Mouse (Mus musculus) midbrain, embryonic 15.5 days (tissue): ENCODE data around the gene Oxct1. TPM values are rescaled to one million over a fixed set of nuclear protein-coding genes. Genes with fewer than 3 reads are reported as not detected.

Source experiments
- ATAC-seq: fragments of 200-750 bp; cut with Nextera tagmentation; replicated peaks from 2 replicates; pipeline ENCODE4 v1.8.0; 2017; ENCODE audit warnings: moderate TSS enrichment
- H3K27ac ChIP-seq: fragments of 300-500 bp; sonication (generic); 2 replicates; pipeline ENCODE4 v1.5.1; 2015; ENCODE audit warnings: mild to moderate bottlenecking, inconsistent platforms
- H3K27me3 ChIP-seq: fragments of 300-500 bp; sonication (generic); replicated peaks from 2 replicates; pipeline ENCODE4 v1.6.1; 2015; ENCODE audit warnings: inconsistent platforms
- H3K36me3 ChIP-seq: fragments of 300-500 bp; sonication (generic); replicated peaks from 2 replicates; pipeline ENCODE4 v1.6.1; 2015; ENCODE audit warnings: inconsistent platforms
- H3K4me1 ChIP-seq: fragments of 300-500 bp; sonication (generic); 2 replicates; pipeline ENCODE4 v1.6.1; 2015; ENCODE audit warnings: inconsistent platforms
- H3K4me2 ChIP-seq: fragments of 300-500 bp; sonication (generic); 2 replicates; pipeline ENCODE4 v1.6.1; 2015; ENCODE audit warnings: inconsistent platforms, mild to moderate bottlenecking, moderate library complexity
- H3K4me3 ChIP-seq: fragments of 300-500 bp; sonication (generic); 2 replicates; pipeline ENCODE4 v1.5.1; 2015; ENCODE audit warnings: mild to moderate bottlenecking, inconsistent platforms
- H3K9ac ChIP-seq: fragments of 300-500 bp; sonication (generic); 2 replicates; pipeline ENCODE4 v1.6.1; 2015; ENCODE audit warnings: mild to moderate bottlenecking, inconsistent platforms
- H3K9me3 ChIP-seq: fragments of 300-500 bp; sonication (generic); 2 replicates; pipeline ENCODE4 v1.6.1; 2016; ENCODE audit warnings: inconsistent platforms
- WGBS: fragments of 180-500 bp; shearing (Covaris S2); methylation state at CpG from one replicate; pipeline ENCODE4 v1.1.7; 2015; ENCODE audit warnings: mixed read lengths; 5-methylcytosine and 5-hydroxymethylcytosine counted together
- polyA plus RNA-seq: library from polyadenylated mRNA; unstranded; fragments of >200 nt; fragmentation: Nextera tagmentation; extraction: Ambion mirVana; gene quantifications from 2 replicates; pipeline ENCODE4 v1.2.1, GENCODE M21; 2015

The Oxct1 gene
- polyA plus RNA-seq, 1 experiment from 2014 or later: 301 TPM

- peak; percentile 13; the same call in 1 of the 2 replicates for ATAC-seq
Observed at GRCm38 (mm10) chr15:4043032-4043471, 16.9 kb downstream of the Oxct1 start.

DNA sequence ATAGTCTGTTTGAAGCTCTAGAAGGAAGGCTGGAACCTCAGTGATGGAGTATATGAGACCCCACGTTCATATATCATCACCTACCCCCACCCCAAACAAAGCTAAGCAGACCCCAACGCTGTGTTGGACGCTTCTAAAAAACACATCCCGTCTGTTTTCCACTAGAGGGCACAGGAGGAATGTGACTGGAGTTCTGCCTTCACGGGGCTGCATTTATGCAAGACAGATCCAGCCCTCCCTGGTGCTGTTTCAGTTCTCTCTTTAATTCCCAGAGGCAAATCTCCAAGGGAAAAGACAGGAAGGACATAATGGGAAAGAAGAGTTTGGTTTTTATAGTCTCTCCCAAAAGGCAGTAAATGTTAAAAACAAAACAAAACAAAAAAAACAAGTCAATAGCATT, 30.4 kb downstream of the Oxct1 start:
- H3K4me2 ChIP-seq: no peak overlapping the region
- H3K4me1 ChIP-seq: no peaks in the 10 kb centered on the region
- peaks cover 8% of the 10 kb centered on the region; the same call in 1 of the 2 replicates for H3K36me3 ChIP-seq
- no peak overlapping the region for H3K4me3 ChIP-seq
- WGBS: 20% methylated on average over 5 of the region's 5 CpGs
- no peak overlapping the region for H3K9ac ChIP-seq
- peak; percentile 91 for ATAC-seq
- no peaks in the 10 kb centered on the region for H3K27me3 ChIP-seq
- no peak overlapping the region for H3K27ac ChIP-seq
- H3K9me3 ChIP-seq: no peaks in the 10 kb centered on the region

More at GRCm38 (mm10) chr15:4043032-4043471, 16.9 kb downstream of the Oxct1 start:
- no peak overlapping the region for H3K9ac ChIP-seq
- peaks cover 25% of the 10 kb centered on the region for H3K36me3 ChIP-seq
- no peaks in the 10 kb centered on the region for H3K27me3 ChIP-seq
- WGBS: 24% methylated on average over 4 of the region's 4 CpGs
- no peak overlapping the region for H3K4me3 ChIP-seq
- H3K4me1 ChIP-seq: no peaks in the 10 kb centered on the region
- H3K27ac ChIP-seq: no peak overlapping the region
- H3K4me2 ChIP-seq: no peak overlapping the region
- no peaks in the 10 kb centered on the region for H3K9me3 ChIP-seq

- Histone ChIP-seq H3K9ac (no peak overlapping the region), H3K27me3 (no peaks in the 10 kb centered on the region), H3K36me3 (peaks cover 4% of the 10 kb centered on the region; the same call in 1 of the 2 replicates), H3K4me2 (no peak overlapping the region), H3K4me1 (no peaks in the 10 kb centered on the region), H3K9me3 (no peaks in the 10 kb centered on the region), H3K4me3 (no peak overlapping the region), H3K27ac (no peak overlapping the region)
- no peak for ATAC-seq
- 85% methylated on average over 5 of the region's 5 CpGs for WGBS
Observed at GRCm38 (mm10) chr15:4063574-4063973, 37.4 kb downstream of the Oxct1 start.

DNA sequence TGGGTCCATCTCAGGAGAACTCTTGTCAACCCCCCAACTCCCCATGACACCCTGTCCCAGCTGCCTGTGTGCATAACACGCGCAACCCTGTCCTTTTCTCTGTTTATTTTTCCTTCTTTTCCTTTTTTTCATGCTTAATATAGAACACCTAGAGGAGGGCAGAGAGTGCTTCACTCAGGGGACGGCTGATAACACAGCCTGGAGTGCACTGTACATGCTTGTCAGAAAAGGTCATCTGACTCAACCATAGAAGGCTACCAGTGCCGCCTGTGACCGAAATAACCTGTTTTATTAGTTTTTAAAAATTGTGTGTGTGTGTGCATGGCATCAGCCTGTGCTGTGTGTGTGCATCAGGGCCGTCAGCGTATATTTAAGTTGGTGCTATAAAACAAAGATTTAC, 37.8 kb downstream of the Oxct1 start:
- Histone ChIP-seq H3K4me2 (no peak overlapping the region), H3K4me1 (no peaks in the 10 kb centered on the region), H3K27me3 (no peaks in the 10 kb centered on the region), H3K36me3 (peaks cover 4% of the 10 kb centered on the region; the same call in 1 of the 2 replicates), H3K4me3 (no peak overlapping the region), H3K9me3 (no peaks in the 10 kb centered on the region), H3K27ac (no peak overlapping the region), H3K9ac (no peak overlapping the region)
- 89% methylated on average over 7 of the region's 7 CpGs for WGBS
- no peak for ATAC-seq

GRCm38 (mm10) chr15:4064694-4065093, 38.5 kb downstream of the Oxct1 start:
- H3K4me2 ChIP-seq: no peak overlapping the region
- H3K9me3 ChIP-seq: no peaks in the 10 kb centered on the region
- WGBS: 94% methylated on average over 5 of the region's 5 CpGs
- H3K27ac ChIP-seq: no peak overlapping the region
- no peak for ATAC-seq
- no peaks in the 10 kb centered on the region for H3K4me1 ChIP-seq
- H3K9ac ChIP-seq: no peak overlapping the region
- H3K4me3 ChIP-seq: no peak overlapping the region
- no peaks in the 10 kb centered on the region for H3K27me3 ChIP-seq
- H3K36me3 ChIP-seq: peaks cover 4% of the 10 kb centered on the region; the same call in 1 of the 2 replicates

DNA sequence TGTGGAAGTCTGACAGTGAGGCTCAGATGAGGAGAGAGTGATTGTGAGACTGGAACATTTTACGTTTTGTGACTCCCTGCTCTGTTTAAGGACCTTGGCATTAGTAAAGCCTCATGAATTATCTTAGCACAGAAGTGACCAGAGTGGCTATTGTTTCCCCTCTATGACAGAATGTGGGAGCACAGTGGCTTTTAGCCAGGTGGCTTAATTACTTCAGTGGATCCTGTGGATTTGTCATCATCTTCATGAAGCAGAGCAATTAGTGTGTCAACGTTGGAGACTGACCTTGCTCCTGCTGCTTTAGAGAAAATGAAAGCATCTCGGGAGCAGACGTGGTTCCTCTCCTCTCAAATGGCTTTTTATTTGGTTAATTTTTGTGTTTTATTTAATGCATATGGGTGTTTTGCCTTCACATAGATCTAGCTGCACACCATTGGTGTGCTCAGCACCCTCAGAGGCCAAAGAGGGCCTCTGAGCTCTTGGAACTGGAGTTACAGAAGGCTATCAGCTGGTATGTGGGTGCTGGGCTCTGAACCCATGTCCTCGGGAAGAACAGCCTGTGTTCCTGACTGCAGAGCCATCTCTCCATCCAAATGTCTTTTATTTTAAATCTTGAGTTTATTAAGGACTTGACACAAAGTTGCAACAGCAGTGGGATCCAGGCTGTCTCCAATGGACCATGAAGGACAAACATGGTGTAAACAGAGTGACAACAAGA, 41.2 kb downstream of the Oxct1 start:
- ATAC-seq: no peak
- Histone ChIP-seq H3K4me2 (no peak overlapping the region), H3K27ac (no peak overlapping the region), H3K9me3 (no peaks in the 10 kb centered on the region), H3K9ac (no peak overlapping the region), H3K4me1 (no peaks in the 10 kb centered on the region), H3K27me3 (no peaks in the 10 kb centered on the region), H3K36me3 (no peaks in the 10 kb centered on the region), H3K4me3 (no peak overlapping the region)
- 69% methylated on average over 5 of the region's 5 CpGs for WGBS

GRCm38 (mm10) chr15:4077978-4078377, 51.8 kb downstream of the Oxct1 start:
- 82% methylated on average over 4 of the region's 4 CpGs for WGBS
- Histone ChIP-seq H3K4me1 (no peaks in the 10 kb centered on the region), H3K4me3 (no peak overlapping the region), H3K9ac (no peak overlapping the region), H3K36me3 (no peaks in the 10 kb centered on the region), H3K4me2 (no peak overlapping the region), H3K27ac (no peak overlapping the region), H3K27me3 (no peaks in the 10 kb centered on the region), H3K9me3 (no peaks in the 10 kb centered on the region)
- ATAC-seq: no peak

GRCm38 (mm10) chr15:4078785-4079184, 52.6 kb downstream of the Oxct1 start:
- Histone ChIP-seq H3K9me3 (no peaks in the 10 kb centered on the region), H3K9ac (no peak overlapping the region), H3K27ac (no peak overlapping the region), H3K27me3 (no peaks in the 10 kb centered on the region), H3K4me3 (no peak overlapping the region), H3K4me2 (no peak overlapping the region), H3K4me1 (no peaks in the 10 kb centered on the region), H3K36me3 (no peaks in the 10 kb centered on the region)
- WGBS: 92% methylated on average over 5 of the region's 5 CpGs
- ATAC-seq: no peak

- H3K27me3 ChIP-seq: no peaks in the 10 kb centered on the region
- no peak for ATAC-seq
- 93% methylated on average over 13 of the region's 13 CpGs for WGBS
- no peaks in the 10 kb centered on the region for H3K36me3 ChIP-seq
- H3K4me2 ChIP-seq: no peak overlapping the region
- H3K4me3 ChIP-seq: no peak overlapping the region
- H3K9me3 ChIP-seq: no peaks in the 10 kb centered on the region
- H3K4me1 ChIP-seq: no peaks in the 10 kb centered on the region
- no peak overlapping the region for H3K9ac ChIP-seq
- H3K27ac ChIP-seq: no peak overlapping the region
Observed at GRCm38 (mm10) chr15:4079425-4080189, 53.4 kb downstream of the Oxct1 start.

GRCm38 (mm10) chr15:4085600-4086384, 59.6 kb downstream of the Oxct1 start:
- no peaks in the 10 kb centered on the region for H3K36me3 ChIP-seq
- no peaks in the 10 kb centered on the region for H3K4me1 ChIP-seq
- H3K9ac ChIP-seq: no peak overlapping the region
- no peak for ATAC-seq
- H3K27me3 ChIP-seq: no peaks in the 10 kb centered on the region
- no peak overlapping the region for H3K4me3 ChIP-seq
- WGBS: 63% methylated on average over 10 of the region's 10 CpGs
- no peak overlapping the region for H3K27ac ChIP-seq
- no peaks in the 10 kb centered on the region for H3K9me3 ChIP-seq
- no peak overlapping the region for H3K4me2 ChIP-seq

DNA sequence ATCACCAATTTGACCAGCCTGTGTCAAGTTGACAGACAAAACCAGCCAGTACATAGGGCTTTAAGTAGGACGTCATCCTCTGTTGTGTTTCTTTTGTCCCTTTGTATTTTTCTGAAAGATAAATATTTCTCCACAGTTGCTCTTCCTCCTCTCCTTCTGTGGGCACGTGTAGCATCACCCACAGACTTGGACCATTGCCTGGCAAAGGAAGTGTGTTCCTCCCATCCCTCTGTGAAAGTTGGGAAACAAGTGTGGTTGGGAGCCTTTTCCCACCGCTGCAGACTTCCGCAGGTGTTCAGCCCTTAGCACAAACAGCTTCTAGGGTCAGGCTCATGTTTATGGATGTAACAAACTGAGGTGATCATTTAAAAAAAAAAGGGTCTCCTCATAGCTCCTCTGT, 61.3 kb downstream of the Oxct1 start:
- ATAC-seq: no peak
- Histone ChIP-seq H3K4me3 (no peak overlapping the region), H3K4me2 (no peak overlapping the region), H3K9me3 (no peaks in the 10 kb centered on the region), H3K27me3 (no peaks in the 10 kb centered on the region), H3K27ac (no peak overlapping the region), H3K36me3 (0 out of 2 replicates have a peak, but pooled peaks cover 3% of the 10 kb centered on the region), H3K9ac (no peak overlapping the region), H3K4me1 (no peaks in the 10 kb centered on the region)
- WGBS: 62% methylated on average over 4 of the region's 4 CpGs

DNA sequence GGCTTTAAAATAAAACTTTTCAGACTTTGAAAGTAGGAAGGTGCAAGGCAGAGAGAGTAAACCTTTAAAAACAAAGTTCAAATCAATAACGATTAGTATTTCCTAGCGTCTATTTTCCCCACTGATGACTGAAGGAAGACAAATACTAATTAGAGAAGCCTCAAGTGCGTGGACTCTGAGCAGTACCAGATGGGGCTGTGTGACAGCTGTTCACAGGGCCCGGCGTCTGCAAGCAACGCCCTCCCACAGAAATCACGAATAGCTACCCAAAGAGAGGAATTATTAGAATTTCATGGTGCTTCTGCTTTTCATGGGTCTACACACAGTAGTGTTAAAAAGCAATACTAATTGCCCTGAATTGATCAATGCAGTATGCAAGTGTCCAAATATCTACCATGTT, 61.7 kb downstream of the Oxct1 start:
- no peak overlapping the region for H3K4me3 ChIP-seq
- no peak overlapping the region for H3K4me2 ChIP-seq
- no peaks in the 10 kb centered on the region for H3K27me3 ChIP-seq
- H3K9me3 ChIP-seq: no peaks in the 10 kb centered on the region
- 32% methylated on average over 7 of the region's 7 CpGs for WGBS
- ATAC-seq: 0 out of 2 replicates have a peak, but pooled peaks have one; percentile 42
- no peak overlapping the region for H3K9ac ChIP-seq
- H3K27ac ChIP-seq: no peak overlapping the region
- no peaks in the 10 kb centered on the region for H3K4me1 ChIP-seq
- H3K36me3 ChIP-seq: 0 out of 2 replicates have a peak, but pooled peaks cover 3% of the 10 kb centered on the region
